Mouse (Mus musculus) liver, embryonic 14.5 days (tissue): ENCODE measurements around the gene Rufy4. TPM values are rescaled to one million over a fixed set of nuclear protein-coding genes. Genes with fewer than 3 reads are reported as not detected.
A peak's percentile ranks its signal among the peaks of the same experiment; 100 is the strongest.

Source experiments
- ATAC-seq: fragments of 200-750 bp; cut with Nextera tagmentation; 2 replicates; pipeline ENCODE4 v1.8.0; 2017; ENCODE audit warnings: moderate number of reproducible peaks, mild to moderate bottlenecking, moderate library complexity; ENCODE audit not compliant: insufficient read depth
- DNase-seq, 3 experiments: peaks; one replicate each; pipeline ENCODE4 v3.0.0-alpha.2; 2012 to 2013; ENCODE audit warnings: low read depth in 3 of 3, low spot score in 3 of 3
- H3K27ac ChIP-seq: fragments of 300-500 bp; sonication (generic); 2 replicates; pipeline ENCODE4 v1.5.1; 2014; ENCODE audit warnings: moderate library complexity, mild to moderate bottlenecking, control low read depth, inconsistent platforms
- H3K27me3 ChIP-seq: fragments of 300-500 bp; sonication (generic); 2 replicates; pipeline ENCODE4 v1.6.1; 2014; ENCODE audit warnings: mild to moderate bottlenecking, low read length, moderate library complexity; ENCODE audit not compliant: control insufficient read depth, insufficient read depth
- H3K36me3 ChIP-seq: fragments of 300-500 bp; sonication (generic); replicated peaks from 2 replicates; pipeline ENCODE4 v1.6.1; 2014; ENCODE audit warnings: low read depth; ENCODE audit not compliant: control insufficient read depth, insufficient read depth
- H3K4me1 ChIP-seq, 2 experiments: fragments of 200-500 bp in 1 of 2; fragments of 300-500 bp in 1 of 2; sonication (generic) in 1 of 2; replicated peaks; 2 replicates each; pipeline ENCODE4 v1.6.1; 2012 to 2014; ENCODE audit warnings: antibody characterized with exemption in 1 of 2, inconsistent platforms in 1 of 2, low read length in 1 of 2; ENCODE audit not compliant: control insufficient read depth in 2 of 2, insufficient read depth in 2 of 2
- H3K4me2 ChIP-seq: fragments of 300-500 bp; sonication (generic); 2 replicates; pipeline ENCODE4 v1.6.1; 2014; ENCODE audit warnings: low read depth, mild to moderate bottlenecking, control low read depth, moderate library complexity
- H3K4me3 ChIP-seq, 2 experiments: fragments of 200-500 bp in 1 of 2; fragments of 300-500 bp in 1 of 2; sonication (generic) in 1 of 2; 2 replicates each; pipeline ENCODE4 v1.5.1; 2012 to 2014; ENCODE audit warnings: low read depth in 2 of 2, low read length in 2 of 2, mild to moderate bottlenecking in 2 of 2, control low read depth in 1 of 2, inconsistent platforms in 1 of 2, moderate library complexity in 1 of 2; ENCODE audit not compliant: insufficient read depth in 1 of 2
- H3K9ac ChIP-seq: fragments of 300-500 bp; sonication (generic); replicated peaks from 2 replicates; pipeline ENCODE4 v1.6.1; 2014; ENCODE audit warnings: mild to moderate bottlenecking, control low read depth, moderate library complexity
- H3K9me3 ChIP-seq: fragments of 300-500 bp; sonication (generic); 2 replicates; pipeline ENCODE4 v1.6.1; 2016; ENCODE audit warnings: low read length, mixed read lengths; ENCODE audit not compliant: control insufficient read depth
- CTCF ChIP-seq: IDR thresholded peaks from 2 replicates; pipeline ENCODE4 v1.5.1; 2016; ENCODE audit warnings: antibody characterized with exemption, low read depth, control low read depth
- EP300 ChIP-seq: IDR thresholded peaks from 2 replicates; pipeline ENCODE4 v1.6.1; 2016; ENCODE audit warnings: antibody characterized with exemption, low read depth
- WGBS: fragments of 180-500 bp; shearing (Covaris S2); extraction: QIAGEN DNeasy Blood & Tissue Kit; methylation state at CpG from one replicate; pipeline ENCODE4 v1.1.7; 2014; ENCODE audit not compliant: insufficient replicate concordance; 5-methylcytosine and 5-hydroxymethylcytosine counted together
- polyA plus RNA-seq, 2 experiments: library from polyadenylated mRNA; depleted of rRNA in 1 of 2; stranded (reverse) in 1 of 2; unstranded in 1 of 2; fragments of >200 nt; fragmentation: Nextera tagmentation in 1 of 2; extraction: Ambion mirVana in 1 of 2; gene quantifications; 2 replicates each; pipeline versions ENCODE4 v1.2.1 to v1.2.3; 2012 to 2014

The Rufy4 gene
- polyA plus RNA-seq, 2 experiments: 0.04 to 0.09 TPM

GRCm38 (mm10) chr1:74095296-74095695, 30.0 kb upstream of the Rufy4 start:
- Histone ChIP-seq H3K4me3 (no peak overlapping the region), H3K9me3 (no peaks in the 10 kb centered on the region), H3K36me3 (no peaks in the 10 kb centered on the region), H3K9ac (no peak overlapping the region), H3K27me3 (peaks cover 44% of the 10 kb centered on the region), H3K27ac (no peak overlapping the region), H3K4me1 (no peaks in the 10 kb centered on the region), H3K4me2 (no peak overlapping the region)
- WGBS: 38% methylated on average over 6 of the region's 6 CpGs
- TF ChIP-seq CTCF (no peak), EP300 (no peak)
- DNase-seq (no peak), ATAC-seq (no peak)

- Histone ChIP-seq H3K36me3 (no peaks in the 10 kb centered on the region), H3K4me2 (no peak overlapping the region), H3K4me1 (no peaks in the 10 kb centered on the region), H3K9ac (no peak overlapping the region), H3K27ac (no peak overlapping the region), H3K9me3 (no peaks in the 10 kb centered on the region), H3K27me3 (peaks cover 48% of the 10 kb centered on the region), H3K4me3 (no peak overlapping the region)
- DNase-seq (no peak), ATAC-seq (no peak)
- TF ChIP-seq EP300 (no peak), CTCF (no peak)
- 29% methylated on average over 3 of the region's 3 CpGs for WGBS
Measured at GRCm38 (mm10) chr1:74095728-74096127, 29.6 kb upstream of the Rufy4 start.

- no peaks in the 10 kb centered on the region for H3K36me3 ChIP-seq
- no peak for DNase-seq
- H3K9me3 ChIP-seq: no peaks in the 10 kb centered on the region
- H3K4me2 ChIP-seq: peak overlapping the region; percentile 42
- ATAC-seq: no peak
- peak; percentile 22; the same call in 1 of the 2 replicates for TF ChIP-seq CTCF
- TF ChIP-seq EP300: no peak
- H3K4me3 ChIP-seq: 0 out of 4 replicates have a peak overlapping the region, but pooled peaks of 1 of the 2 experiments have one; percentile 18
- H3K4me1 ChIP-seq: no peaks in the 10 kb centered on the region
- peaks cover 50% of the 10 kb centered on the region for H3K27me3 ChIP-seq
- WGBS: 2% methylated on average over 58 of the region's 58 CpGs
- no peak overlapping the region for H3K9ac ChIP-seq
- no peak overlapping the region for H3K27ac ChIP-seq
Measured at GRCm38 (mm10) chr1:74098004-74099000, 27.0 kb upstream of the Rufy4 start.

- H3K4me1 ChIP-seq: no peaks in the 10 kb centered on the region
- no peaks in the 10 kb centered on the region for H3K36me3 ChIP-seq
- H3K27ac ChIP-seq: no peak overlapping the region
- H3K9ac ChIP-seq: no peak overlapping the region
- H3K4me2 ChIP-seq: no peak overlapping the region; the same call in 1 of the 2 replicates
- TF ChIP-seq EP300 (no peak), CTCF (no peak)
- H3K9me3 ChIP-seq: no peaks in the 10 kb centered on the region
- H3K4me3 ChIP-seq: no peak overlapping the region
- 2% methylated on average over 13 of the region's 14 CpGs for WGBS
- no peak for ATAC-seq
- peaks cover 50% of the 10 kb centered on the region for H3K27me3 ChIP-seq
- no peak for DNase-seq
Measured at GRCm38 (mm10) chr1:74099001-74099435, 26.3 kb upstream of the Rufy4 start.

- TF ChIP-seq EP300 (no peak), CTCF (no peak)
- no peak overlapping the region for H3K27ac ChIP-seq
- DNase-seq: no peak
- H3K36me3 ChIP-seq: no peaks in the 10 kb centered on the region
- H3K9me3 ChIP-seq: no peaks in the 10 kb centered on the region
- no peak for ATAC-seq
- H3K4me1 ChIP-seq: no peaks in the 10 kb centered on the region
- WGBS: 36% methylated on average over 6 of the region's 6 CpGs
- no peak overlapping the region for H3K9ac ChIP-seq
- no peak overlapping the region for H3K4me2 ChIP-seq
- H3K4me3 ChIP-seq: no peak overlapping the region
- H3K27me3 ChIP-seq: peaks cover 21% of the 10 kb centered on the region
Measured at GRCm38 (mm10) chr1:74103654-74104353, 21.5 kb upstream of the Rufy4 start.
